Mouse (Mus musculus) CH12.LX (cell line): ENCODE measurements at regions not wholly inside any gene's neighbourhood (a gene's known extent, or its start where the extent isn't known, plus 50 kb on each side); places are given as distances from the start of the nearest gene placed in this dataset.

Source experiments
- DNase-seq: peaks from one replicate; pipeline ENCODE4 v3.0.0-alpha.2; 2013; ENCODE audit errors: extremely low read depth
- H3K27ac ChIP-seq: 2 replicates; pipeline ENCODE4 v1.5.1; 2012; ENCODE audit warnings: low read depth, mild to moderate bottlenecking, control low read depth, moderate library complexity; ENCODE audit not compliant: insufficient read depth
- H3K27me3 ChIP-seq: replicated peaks from 2 replicates; pipeline ENCODE3; 2012; ENCODE audit warnings: inconsistent platforms
- H3K36me3 ChIP-seq, 2 experiments: replicated peaks in 1 of 2; 2 replicates each; pipeline versions ENCODE3 to v1.6.1; 2012; ENCODE audit warnings: inconsistent platforms in 1 of 2, low read length in 1 of 2, mild to moderate bottlenecking in 1 of 2, mixed read lengths in 1 of 2, moderate library complexity in 1 of 2; ENCODE audit not compliant: control insufficient read depth in 1 of 2, insufficient read depth in 1 of 2
- H3K4me1 ChIP-seq, 2 experiments: 2 replicates each; pipeline ENCODE4 v1.6.1; 2012; ENCODE audit warnings: inconsistent platforms in 1 of 2, moderate library complexity in 1 of 2; ENCODE audit not compliant: insufficient read depth in 2 of 2, control insufficient read depth in 1 of 2
- H3K4me2 ChIP-seq: 2 replicates; pipeline ENCODE4 v1.6.1; 2012; ENCODE audit warnings: low read depth, mild to moderate bottlenecking, control low read depth; ENCODE audit not compliant: poor library complexity, insufficient read depth, severe bottlenecking
- H3K4me3 ChIP-seq, 3 experiments: fragments of 150-350 bp in 1 of 3; sonication (generic) in 1 of 3; replicated peaks in 1 of 3; 2 replicates each; pipeline versions ENCODE3 to v1.5.1; 2011 to 2012; ENCODE audit warnings: low read depth in 2 of 3, low read length in 2 of 3, mild to moderate bottlenecking in 2 of 3, moderate library complexity in 2 of 3, control low read depth in 1 of 3, improper control_type of control experiment in 1 of 3, inconsistent platforms in 1 of 3, mixed read lengths in 1 of 3; ENCODE audit not compliant: poor library complexity in 1 of 3
- H3K79me2 ChIP-seq: replicated peaks from 2 replicates; pipeline ENCODE4 v1.6.1; 2012; ENCODE audit warnings: mild to moderate bottlenecking, moderate library complexity; ENCODE audit not compliant: control insufficient read depth, poor library complexity, insufficient read depth, severe bottlenecking; ENCODE audit errors: extremely low read depth
- H3K9ac ChIP-seq: 2 replicates; pipeline ENCODE4 v1.6.1; 2012; ENCODE audit warnings: low read depth, mild to moderate bottlenecking, control low read depth, moderate library complexity; ENCODE audit not compliant: insufficient read depth
- H3K9me3 ChIP-seq: replicated peaks from 2 replicates; pipeline ENCODE3; 2012; ENCODE audit warnings: low read length, inconsistent platforms, mixed read lengths
- BHLHE40 ChIP-seq: IDR thresholded peaks from 2 replicates; pipeline ENCODE4 v1.6.1; 2011; ENCODE audit warnings: mild to moderate bottlenecking, low read depth, low read length, improper control_type of control experiment
- CTCF ChIP-seq, 2 experiments: IDR thresholded peaks in 1 of 2; conservative IDR thresholded peaks in 1 of 2; 2 replicates each; pipeline ENCODE4 v1.5.1; 2011 to 2012; ENCODE audit warnings: low read depth in 2 of 2, low read length in 2 of 2, improper control_type of control experiment in 1 of 2, inconsistent platforms in 1 of 2, mild to moderate bottlenecking in 1 of 2, moderate library complexity in 1 of 2
- NELFE ChIP-seq: IDR thresholded peaks from 2 replicates; pipeline ENCODE4 v1.6.1; 2011; ENCODE audit warnings: low read depth, low read length, improper control_type of control experiment
- RAD21 ChIP-seq: IDR thresholded peaks from 2 replicates; pipeline ENCODE4 v1.6.1; 2011; ENCODE audit warnings: low read depth, mild to moderate bottlenecking, low read length, improper control_type of control experiment, moderate library complexity
- SIN3A ChIP-seq: IDR thresholded peaks from 2 replicates; pipeline ENCODE4 v1.6.1; 2012; ENCODE audit warnings: low read length, improper control_type of control experiment, inconsistent platforms
- SMC3 ChIP-seq: IDR thresholded peaks from 2 replicates; pipeline ENCODE4 v1.6.1; 2011; ENCODE audit warnings: low read depth, low read length, improper control_type of control experiment
- UBTF ChIP-seq: IDR thresholded peaks from 2 replicates; pipeline ENCODE4 v1.6.1; 2012; ENCODE audit warnings: low read depth, mild to moderate bottlenecking, inconsistent platforms, low read length, improper control_type of control experiment, moderate library complexity
- USF1 ChIP-seq: IDR thresholded peaks from 2 replicates; pipeline ENCODE4 v1.6.1; 2014; ENCODE audit warnings: low read depth, mild to moderate bottlenecking, inconsistent platforms, low read length, improper control_type of control experiment
- ZKSCAN1 ChIP-seq: IDR thresholded peaks from 2 replicates; pipeline ENCODE4 v1.6.1; 2012; ENCODE audit warnings: low read depth, inconsistent platforms, low read length, improper control_type of control experiment, borderline replicate concordance
- dilution Hi-C: fragments of 300-500 bp; cut with MboI; formaldehyde crosslinking; loops from 2 replicates; pipeline ENCODE4 v1.14.3; 2020; ENCODE audit warnings: low sequenced_read_pairs; ENCODE audit not compliant: extremely low pct_unique_long_range_greater_than_20kb, extremely low pct_ligation_motif_present
- in situ Hi-C: fragments of 300-500 bp; cut with MboI; formaldehyde crosslinking; loops from 3 replicates; pipeline ENCODE4 v1.14.3; 2019; ENCODE audit warnings: low sequenced_read_pairs, low pct_ligation_motif_present, low pct_unique_long_range_greater_than_20kb, mixed read lengths

- Histone ChIP-seq H3K36me3 (no peaks in the 10 kb centered on the region), H3K79me2 (no peaks in the 10 kb centered on the region), H3K9me3 (peaks cover 6% of the 10 kb centered on the region), H3K4me3 (no peak overlapping the region), H3K9ac (no peak overlapping the region), H3K27me3 (peaks cover 43% of the 10 kb centered on the region), H3K4me2 (no peak overlapping the region), H3K27ac (no peak overlapping the region), H3K4me1 (no peaks in the 10 kb centered on the region)
- in situ Hi-C loops (no loop called here), dilution Hi-C loops (no loop called here)
- DNase-seq = no peak
- TF ChIP-seq BHLHE40 (no peak), CTCF (conservative IDR thresholded peaks at IDR 0.05 in 1 of 2, IDR thresholded peaks at IDR 0.05 in 1 of 2; ENCODE audit: low read depth in 2 of 2, low read length in 2 of 2) (no peak), SIN3A (no peak), NELFE (no peak)
Measured at GRCm38 (mm10) chr8:116375758-116376157, 129.0 kb upstream of the Dynlrb2 start.

GRCm38 (mm10) chr8:116373063-116373462 is 131.7 kb upstream of the Dynlrb2 start:
- TF ChIP-seq CTCF (conservative IDR thresholded peaks at IDR 0.05 in 1 of 2, IDR thresholded peaks at IDR 0.05 in 1 of 2; ENCODE audit: low read depth in 2 of 2, low read length in 2 of 2) = peak; percentile 15 to 53; a peak in 2 of 4 replicates
- TF ChIP-seq NELFE = no peak
- peak; percentile 45 for TF ChIP-seq RAD21
- peak; percentile 30 for TF ChIP-seq SMC3
- Histone ChIP-seq H3K9me3 (peaks cover 6% of the 10 kb centered on the region), H3K36me3 (no peaks in the 10 kb centered on the region), H3K79me2 (no peaks in the 10 kb centered on the region), H3K9ac (no peak overlapping the region), H3K27ac (no peak overlapping the region), H3K4me3 (no peak overlapping the region), H3K4me1 (no peaks in the 10 kb centered on the region), H3K27me3 (peaks cover 54% of the 10 kb centered on the region), H3K4me2 (no peak overlapping the region)
- in situ Hi-C loops = no loop called here
- peak; percentile 55 for DNase-seq
- dilution Hi-C loops = no loop called here

- Histone ChIP-seq H3K4me2 (no peak overlapping the region), H3K4me3 (no peak overlapping the region), H3K79me2 (no peaks in the 10 kb centered on the region), H3K36me3 (no peaks in the 10 kb centered on the region), H3K27ac (no peak overlapping the region), H3K27me3 (peaks cover 58% of the 10 kb centered on the region), H3K4me1 (no peaks in the 10 kb centered on the region), H3K9ac (no peak overlapping the region), H3K9me3 (peaks cover 6% of the 10 kb centered on the region)
- in situ Hi-C loops (no loop called here), dilution Hi-C loops (no loop called here)
- TF ChIP-seq UBTF (no peak), USF1 (no peak), ZKSCAN1 (no peak), BHLHE40 (no peak)
- no peak for DNase-seq
Measured at GRCm38 (mm10) chr8:116372574-116372973, 132.2 kb upstream of the Dynlrb2 start.
